Mouse (Mus musculus): ENCODE results near the gene Tenm3. TPM values are rescaled to one million over a fixed set of nuclear protein-coding genes. Genes with fewer than 3 reads are reported as not detected.
A peak's percentile ranks its signal among the peaks of the same experiment; 100 is the strongest.

Gene Tenm3
- total RNA-seq, 2 experiments from 2014 or later, result 79.3 to 79.7 TPM

- intact Hi-C loops (cut with DNase I), result no loop called here
These were observed 233.4 kb downstream of the Tenm3 start for GRCm38 (mm10) chr8:48610316-48610715.

DNA sequence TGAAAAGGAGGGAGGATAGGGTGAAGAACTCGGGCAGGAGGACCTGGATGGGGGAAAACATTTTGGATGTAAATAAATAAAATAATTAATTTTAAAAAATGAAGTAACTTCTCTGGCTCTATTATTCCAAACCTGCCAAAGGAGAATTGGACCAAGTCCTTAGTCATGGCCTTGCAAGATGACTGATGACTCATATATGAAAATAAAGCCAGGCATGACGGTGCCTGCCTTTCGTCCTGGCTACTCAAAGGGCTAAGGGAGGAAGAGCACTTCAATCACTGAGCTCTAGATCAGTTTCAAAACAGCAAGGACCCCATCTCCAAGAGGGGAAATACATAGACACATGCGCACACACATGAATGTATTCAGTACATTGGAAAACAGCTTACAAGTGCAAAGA lies 234.1 kb downstream of the Tenm3 start:
- DNase-seq (ENCODE audit: low spot score in 2 of 2), result no peak
- intact Hi-C loops (cut with DNase I), result no loop called here

More at GRCm38 (mm10) chr8:48610316-48610715, 233.4 kb downstream of the Tenm3 start:
- DNase-seq (ENCODE audit: low spot score in 2 of 2), result no peak

DNA sequence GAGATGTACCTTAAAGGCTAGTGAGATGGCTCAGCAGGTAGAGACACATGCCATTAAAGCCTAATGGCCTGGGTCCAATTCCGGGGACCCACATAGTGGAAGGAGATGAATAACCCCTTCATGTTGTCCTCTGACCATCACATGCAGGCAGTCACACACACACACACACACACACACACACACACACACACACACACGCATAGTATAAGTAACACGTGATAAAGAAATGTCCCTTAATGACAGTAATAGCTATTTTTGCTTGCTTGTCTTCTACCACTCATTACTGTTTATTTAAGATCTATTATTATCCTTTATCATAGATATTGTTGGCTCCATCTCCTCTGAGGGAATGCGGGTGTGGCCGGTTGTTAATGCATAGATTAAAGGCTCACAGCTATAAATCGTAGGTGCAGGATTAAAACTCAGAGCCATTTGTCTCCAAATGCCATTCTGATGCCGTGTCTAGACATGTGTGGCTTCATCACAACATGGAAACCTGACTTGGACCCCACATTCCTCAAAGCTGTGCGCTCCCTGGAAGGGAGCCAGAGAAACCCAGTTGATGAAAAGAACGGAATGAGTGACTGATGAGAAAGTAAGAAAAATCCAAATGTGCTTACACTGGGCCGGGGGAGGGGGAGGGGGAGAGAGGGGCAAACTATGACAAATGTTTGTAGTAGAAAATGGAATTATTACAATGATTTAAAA lies 239.4 kb downstream of the Tenm3 start:
- intact Hi-C loops (cut with DNase I), result no loop called here

DNA sequence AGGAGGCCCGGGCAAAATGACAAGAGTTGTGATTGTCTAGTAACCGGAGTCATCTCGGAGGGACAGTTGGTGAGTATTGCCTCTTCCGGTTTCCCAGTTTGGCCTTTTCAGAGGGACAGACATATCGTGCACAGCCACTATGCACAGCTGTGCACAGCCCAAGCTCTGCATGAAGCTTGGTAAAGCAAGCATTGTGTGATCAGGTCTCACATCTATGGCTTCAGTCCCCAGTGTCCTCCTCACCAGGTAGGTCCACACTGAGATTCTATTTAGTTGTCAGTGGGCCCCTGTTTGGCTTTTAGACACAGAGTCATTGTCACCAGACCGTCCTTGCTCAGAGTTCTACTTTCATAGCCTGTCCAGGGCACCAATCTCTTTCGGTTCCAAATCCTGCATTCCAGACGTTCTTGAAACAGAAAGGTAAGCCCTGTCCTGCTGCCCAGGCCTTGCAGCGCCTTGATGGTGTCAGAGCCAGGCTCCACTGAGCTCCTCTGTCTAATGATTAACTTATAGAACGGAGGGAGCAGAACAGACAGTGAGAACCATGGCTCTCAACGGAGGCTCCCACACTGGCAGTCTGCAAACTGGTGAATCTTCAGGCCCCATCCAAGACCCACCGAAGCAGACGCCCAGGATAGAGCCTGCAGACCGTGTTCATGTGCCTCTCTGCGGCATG lies 240.4 kb downstream of the Tenm3 start:
- intact Hi-C loops (cut with DNase I), result no loop called here
- DNase-seq (ENCODE audit: low spot score in 2 of 2), result no peak

More for the DNA sequence above, 239.4 kb downstream of the Tenm3 start:
- DNase-seq (ENCODE audit: low spot score in 2 of 2), result no peak

GRCm38 (mm10) chr8:48601621-48602020 lies 242.1 kb downstream of the Tenm3 start:
- intact Hi-C loops (cut with DNase I), result no loop called here
- no peak for DNase-seq (ENCODE audit: low spot score in 2 of 2)

- intact Hi-C loops (cut with DNase I), result no loop called here
- no peak for DNase-seq (ENCODE audit: low spot score in 2 of 2)
These were observed 244.7 kb downstream of the Tenm3 start for GRCm38 (mm10) chr8:48599028-48599427.

DNA sequence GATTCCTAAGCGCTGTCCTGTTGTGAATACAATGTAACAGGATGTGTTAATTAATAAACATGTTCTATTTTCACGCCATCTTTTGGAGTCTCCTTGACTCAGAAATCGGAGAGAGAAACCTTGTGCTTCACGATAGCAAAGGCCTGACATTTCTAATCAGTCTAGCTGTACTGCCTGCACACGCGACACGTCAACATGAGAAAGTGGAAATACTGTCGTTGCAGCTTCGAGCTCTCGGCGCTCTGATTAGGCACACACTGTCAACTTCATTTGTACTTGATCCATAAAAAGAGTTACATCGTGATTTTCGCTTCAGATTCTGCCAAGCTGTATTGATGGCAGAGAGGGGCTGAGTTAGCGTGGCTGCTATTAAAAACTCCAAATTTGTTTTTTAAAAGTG lies 247.4 kb downstream of the Tenm3 start:
- no peak for DNase-seq (ENCODE audit: low spot score in 2 of 2)
- intact Hi-C loops (cut with DNase I), result no loop called here

DNA sequence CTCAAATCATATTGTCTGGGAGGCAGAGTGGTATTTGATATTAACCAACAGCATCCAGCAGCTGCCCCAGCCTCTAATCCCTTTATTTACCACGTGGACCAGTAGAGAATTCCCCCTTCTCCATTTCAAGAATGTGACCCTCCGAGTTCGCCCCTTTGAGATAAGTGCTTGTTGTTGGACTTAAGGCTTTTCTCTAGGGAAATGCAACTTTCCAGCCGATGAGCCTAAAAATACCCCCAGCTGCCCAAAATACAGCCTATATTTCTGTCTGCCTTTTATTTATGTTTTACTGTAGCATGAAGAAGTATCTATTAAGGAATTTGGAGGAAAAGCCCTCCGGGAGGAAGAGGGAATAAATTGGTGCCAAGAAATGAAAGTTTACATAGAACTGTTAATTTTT lies 251.9 kb downstream of the Tenm3 start:
- no peak for DNase-seq (ENCODE audit: low spot score in 2 of 2)
- intact Hi-C loops (cut with DNase I), result no loop called here

DNA sequence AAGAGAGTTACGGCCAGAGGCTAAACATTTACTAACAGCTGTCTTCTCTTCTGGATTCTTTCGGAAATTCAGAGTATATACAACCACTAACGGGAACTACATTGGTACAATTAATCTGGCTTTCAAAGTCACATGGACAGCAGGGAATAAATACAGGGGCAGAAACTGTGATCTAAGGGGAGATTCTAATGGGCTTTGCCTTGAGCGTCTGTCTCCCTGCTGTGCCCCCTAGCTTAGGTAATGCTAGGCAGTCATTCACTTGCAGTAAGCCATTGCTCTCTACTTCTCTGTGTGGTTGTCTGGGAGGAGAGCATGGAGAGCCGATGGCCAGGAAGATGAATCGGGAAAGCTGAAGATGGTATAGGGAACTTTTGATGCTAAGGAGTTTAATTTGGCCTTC lies 264.0 kb downstream of the Tenm3 start:
- DNase-seq (ENCODE audit: low spot score in 2 of 2), result no peak
- intact Hi-C loops (cut with DNase I), result no loop called here

DNA sequence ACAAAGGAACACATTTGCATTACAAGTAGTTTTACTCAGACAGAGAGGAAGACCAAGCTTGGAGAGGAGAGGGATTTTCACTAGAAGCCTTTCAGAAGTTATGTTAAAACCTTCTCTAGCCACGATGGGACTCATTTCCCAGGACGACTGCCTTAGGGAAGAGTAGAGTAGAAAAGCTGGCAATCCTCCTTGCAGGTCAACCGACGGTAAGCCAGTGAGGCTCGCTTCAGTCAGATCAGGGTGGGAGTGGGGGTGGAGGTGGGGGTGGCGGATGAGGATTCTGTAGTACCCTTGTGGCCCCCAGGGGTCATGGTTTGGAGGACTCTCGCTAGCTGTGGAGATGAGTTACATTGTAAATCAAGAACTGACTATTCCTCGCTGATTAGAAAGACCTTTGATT lies 264.6 kb downstream of the Tenm3 start:
- no peak for DNase-seq (ENCODE audit: low spot score in 2 of 2)
- intact Hi-C loops (cut with DNase I), result no loop called here

DNA sequence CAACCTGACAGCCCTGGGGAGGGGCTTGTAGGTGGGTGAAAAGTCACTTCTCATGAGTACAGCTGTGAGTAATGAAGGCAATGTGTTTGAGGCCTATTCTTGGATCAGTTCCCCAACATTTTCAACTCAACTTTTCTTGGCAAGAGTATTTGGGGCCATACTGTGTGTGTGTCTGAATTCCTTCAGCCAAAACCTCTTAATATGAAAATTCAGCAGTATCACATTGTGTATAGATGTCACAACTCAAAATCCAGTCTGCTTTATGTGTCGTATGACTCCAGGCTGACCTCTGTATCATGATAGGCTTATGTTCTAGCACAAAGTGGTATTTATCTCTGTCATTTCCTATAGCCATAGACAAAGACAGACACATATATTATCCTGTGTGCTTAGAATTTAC lies 270.8 kb downstream of the Tenm3 start:
- intact Hi-C loops (cut with DNase I), result no loop called here
- no peak for DNase-seq (ENCODE audit: low spot score in 2 of 2)

DNA sequence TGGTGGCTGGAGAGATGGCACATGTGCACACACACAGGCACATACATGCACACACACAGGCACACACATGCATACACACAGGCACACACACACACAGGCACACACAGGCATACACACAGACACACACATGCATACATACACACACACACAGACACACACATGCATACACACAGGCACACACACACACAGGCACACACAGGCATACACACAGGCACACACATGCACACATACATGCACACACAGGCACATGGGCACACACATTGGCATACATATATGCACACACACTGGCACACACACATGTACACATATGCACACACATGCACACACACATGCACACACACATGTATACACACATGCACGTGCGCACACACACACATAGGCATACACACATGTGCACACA lies 271.4 kb downstream of the Tenm3 start:
- intact Hi-C loops (cut with DNase I), result no loop called here
- no peak for DNase-seq (ENCODE audit: low spot score in 2 of 2)

- intact Hi-C loops (cut with DNase I), result no loop called here
- DNase-seq (ENCODE audit: low spot score in 2 of 2), result no peak
These were observed 275.1 kb downstream of the Tenm3 start for GRCm38 (mm10) chr8:48568608-48569007.

DNA sequence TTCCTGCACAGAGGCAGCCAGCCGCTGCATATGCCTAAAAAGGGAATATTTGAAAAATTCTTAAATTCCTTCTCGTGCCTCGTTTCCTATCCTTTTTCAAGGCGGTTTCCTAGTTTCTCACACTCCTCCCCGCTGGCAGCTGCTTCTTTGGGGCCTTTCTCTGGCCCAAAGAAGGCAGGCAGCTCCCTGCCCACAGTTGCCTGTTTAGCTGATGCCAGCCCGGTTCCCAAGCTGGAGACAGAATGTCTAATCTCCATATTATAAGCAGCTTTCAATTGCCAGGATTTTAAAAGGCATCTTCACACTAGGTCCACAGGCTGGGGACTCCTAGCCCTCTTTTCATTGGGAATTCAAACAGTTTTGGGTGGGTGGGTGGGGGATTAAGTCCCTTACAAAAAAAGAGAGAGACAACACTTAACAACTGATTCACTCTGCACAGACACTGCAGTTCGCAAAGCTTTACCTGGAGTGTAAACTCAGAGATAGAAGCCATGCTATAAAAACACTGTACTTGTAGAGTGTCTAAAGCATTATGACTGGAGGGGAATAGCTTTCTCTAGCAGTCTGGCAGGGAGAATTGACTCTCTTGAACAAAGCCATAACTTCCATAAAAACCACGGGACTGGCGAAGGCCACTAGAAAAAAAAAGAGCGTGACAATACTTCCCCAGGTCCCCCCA lies 275.7 kb downstream of the Tenm3 start:
- intact Hi-C loops (cut with DNase I), result no loop called here

GRCm38 (mm10) chr8:48560227-48560626 lies 283.5 kb downstream of the Tenm3 start:
- no peak for DNase-seq (ENCODE audit: low spot score in 2 of 2)
- intact Hi-C loops (cut with DNase I), result no loop called here

More for the DNA sequence above, 275.7 kb downstream of the Tenm3 start:
- peak; percentile 30 to 45 for DNase-seq (ENCODE audit: low spot score in 2 of 2)

DNA sequence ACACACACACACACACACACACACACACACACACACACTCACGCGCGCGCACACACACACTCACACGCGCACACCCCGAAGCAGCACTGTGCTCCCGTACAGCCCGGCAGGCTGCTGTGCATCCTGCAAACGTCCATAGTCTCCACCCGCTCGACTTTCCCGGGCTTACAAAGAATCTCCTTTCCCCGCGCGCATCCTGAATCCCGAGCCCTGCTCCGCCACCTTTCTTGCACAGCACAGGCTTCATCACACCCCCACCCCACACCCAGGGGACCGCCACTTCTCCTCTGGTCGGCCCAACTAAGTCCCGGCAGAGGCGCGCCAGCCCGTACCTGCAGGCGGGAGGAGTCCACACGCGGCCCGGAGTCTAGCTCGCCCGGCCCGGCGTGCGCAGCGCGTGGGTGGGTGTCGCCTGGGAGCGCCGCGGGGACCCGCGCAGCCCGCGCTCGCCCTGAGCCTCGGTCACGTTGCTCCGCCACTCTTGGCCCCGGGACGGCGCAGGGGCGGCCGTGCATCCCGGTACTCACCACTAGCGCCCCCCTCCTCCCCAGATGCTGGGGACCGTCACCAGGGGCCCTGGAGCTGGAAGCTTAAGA lies 288.1 kb downstream of the Tenm3 start:
- intact Hi-C loops (cut with DNase I), result loop anchor here (10.0 kb wide), 3 partner anchors 289 to 469 kb away; partner anchors contain the start of gene Tenm3
- DNase-seq (ENCODE audit: low spot score in 2 of 2), result peak; percentile 74 to 79

- peak in 1 of 2 experiments; percentile 84 for DNase-seq (ENCODE audit: low spot score in 2 of 2)
- intact Hi-C loops (cut with DNase I), result loop anchor here (10.0 kb wide), 3 partner anchors 290 to 470 kb away; partner anchors contain the start of gene Tenm3
These were observed 288.8 kb downstream of the Tenm3 start for GRCm38 (mm10) chr8:48554762-48555545.

DNA sequence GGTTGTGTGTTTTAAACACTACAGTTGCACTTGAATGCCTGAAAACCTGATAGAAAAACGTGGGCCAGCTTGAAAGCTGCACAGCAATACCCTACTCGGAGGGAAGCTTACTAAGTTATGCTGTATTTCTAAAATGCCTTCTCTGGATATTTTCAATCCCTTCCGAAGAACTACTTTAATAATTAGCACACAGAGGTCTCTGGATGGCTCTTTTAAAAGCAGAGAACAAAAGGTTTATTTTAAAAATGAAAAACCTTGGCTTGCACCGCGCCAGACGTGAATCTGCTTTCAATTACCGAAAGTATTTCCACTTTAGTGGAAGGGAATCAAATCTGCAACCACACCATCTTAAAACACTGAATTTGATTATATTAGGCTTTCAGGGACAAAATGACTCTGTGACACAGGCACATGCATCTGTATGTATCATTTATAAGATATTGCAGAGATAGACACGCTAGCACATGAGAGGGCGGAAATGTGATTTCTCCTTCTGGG lies 289.9 kb downstream of the Tenm3 start:
- intact Hi-C loops (cut with DNase I), result loop anchor here (10.0 kb wide), 3 partner anchors 291 to 471 kb away; partner anchors contain the start of gene Tenm3
- no peak for DNase-seq (ENCODE audit: low spot score in 2 of 2)

DNA sequence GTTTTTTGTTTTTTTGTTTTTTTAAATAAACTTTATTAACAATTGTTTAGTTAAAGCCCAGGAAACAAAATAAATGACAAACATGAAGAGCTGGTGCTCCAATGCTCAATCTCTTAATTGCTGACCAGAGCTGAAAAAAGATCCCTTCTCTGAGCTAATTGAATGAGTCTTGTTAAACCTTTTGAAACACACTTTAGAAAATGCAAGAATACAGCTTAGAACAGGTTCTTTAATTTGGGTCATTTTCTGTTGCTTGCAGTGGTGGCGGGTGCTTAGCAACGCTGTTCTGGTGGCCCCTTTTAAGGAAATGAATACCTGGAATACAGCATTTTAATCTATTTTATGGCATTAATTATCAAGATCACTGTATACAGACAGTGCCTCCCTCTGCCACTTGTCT lies 291.4 kb downstream of the Tenm3 start:
- intact Hi-C loops (cut with DNase I), result loop anchor here (10.0 kb wide), 3 partner anchors 292 to 472 kb away; partner anchors contain the start of gene Tenm3
- DNase-seq (ENCODE audit: low spot score in 2 of 2), result no peak
